Mouse (Mus musculus) small intestine, adult 2 months (tissue): Measurements from ENCODE around the gene Mylk3.

Experiments used
- CTCF ChIP-seq: fragments of 200-500 bp; IDR thresholded peaks from 2 replicates; pipeline ENCODE4 v1.5.1; 2012; ENCODE audit warnings: low read depth, mild to moderate bottlenecking, control low read depth, inconsistent platforms, low read length, moderate library complexity, mixed read lengths; ENCODE audit not compliant: insufficient replicate concordance, insufficient read length; ENCODE audit errors: extremely low read depth
- POLR2A ChIP-seq: fragments of 200-500 bp; IDR thresholded peaks from 2 replicates; pipeline ENCODE4 v1.6.1; 2012; ENCODE audit warnings: low read depth, mild to moderate bottlenecking, control low read depth, inconsistent platforms, low read length, moderate library complexity

GRCm38 (mm10) chr8:85395017-85395416 lies 8.9 kb upstream of the Mylk3 start:
- no peak for TF ChIP-seq POLR2A
- TF ChIP-seq CTCF, result no peak
